Mouse (Mus musculus) left cerebral cortex, adult 11 months (tissue): ENCODE measurements around the gene Arl14ep.
"Not testable (repeated sequence)": the region's sequence is repeated elsewhere in the genome, so short reads cannot be mapped to it uniquely, and the experiment has no call there.

Experiments used
- DNase-seq: peaks from one replicate; pipeline ENCODE4 v3.0.0; 2022; ENCODE audit warnings: low spot score

The Arl14ep gene

DNA sequence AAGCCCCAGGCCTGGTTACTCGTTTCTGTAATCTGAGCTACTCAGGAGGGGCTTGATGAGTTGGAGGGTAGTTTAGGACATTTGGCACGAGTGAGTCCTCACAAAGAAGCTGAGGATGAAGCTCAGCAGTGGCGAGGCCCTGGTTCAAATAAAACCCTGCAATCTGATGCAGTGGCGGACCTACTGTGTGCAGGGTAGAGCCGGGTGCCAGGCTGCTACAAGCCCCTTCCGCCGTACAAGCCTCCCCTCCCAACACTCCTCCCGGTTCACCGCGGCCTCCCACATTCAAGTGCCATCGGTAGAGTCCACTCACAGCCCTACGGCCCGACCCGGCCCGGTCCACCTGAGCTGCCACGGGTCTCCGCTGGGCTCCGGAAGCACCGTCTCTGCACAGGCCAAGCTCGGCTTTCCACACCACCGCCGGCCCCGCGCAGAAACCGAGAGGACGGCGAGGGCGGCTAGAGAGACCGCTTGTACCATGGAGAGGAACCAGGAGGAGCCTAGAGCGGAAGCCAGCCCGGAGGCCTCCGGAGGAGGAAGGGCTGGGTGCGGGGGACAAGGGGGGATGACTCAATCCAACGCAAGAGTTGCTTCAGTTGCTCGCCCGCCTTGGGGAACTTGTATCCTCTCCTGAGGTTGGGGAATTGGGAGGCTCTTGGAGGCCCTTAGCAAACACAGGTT, at the start of gene Arl14ep:
Gene Arl14ep (minus strand): TSS at position 466 of the 681 bp plus-strand sequence.
- DNase-seq = peak; percentile 72

DNA sequence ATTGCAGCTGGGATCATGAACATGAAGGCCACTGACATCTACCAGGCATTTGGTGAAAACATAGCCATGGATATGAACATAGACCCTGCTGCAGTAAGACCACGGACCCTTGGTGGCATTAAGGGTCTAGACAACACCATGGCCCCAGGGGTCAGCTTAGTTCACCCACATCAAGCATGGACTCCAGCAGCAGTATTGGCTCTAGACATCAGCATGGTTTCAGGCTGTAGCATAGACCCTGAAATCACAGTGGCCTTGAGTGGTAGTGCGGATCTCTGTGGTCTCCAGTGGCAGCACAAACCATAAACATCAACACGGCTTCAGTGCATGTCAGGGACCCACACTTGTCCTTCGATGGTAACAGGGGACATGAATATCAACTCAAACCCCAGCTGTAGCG, 48.5 kb upstream of the Arl14ep start:
- no peak for DNase-seq

- DNase-seq = no peak
These were observed 45.1 kb upstream of the Arl14ep start for GRCm38 (mm10) chr2:107019331-107019730.

- DNase-seq = no peak
These were observed 38.9 kb upstream of the Arl14ep start for GRCm38 (mm10) chr2:107013161-107013560.

DNA sequence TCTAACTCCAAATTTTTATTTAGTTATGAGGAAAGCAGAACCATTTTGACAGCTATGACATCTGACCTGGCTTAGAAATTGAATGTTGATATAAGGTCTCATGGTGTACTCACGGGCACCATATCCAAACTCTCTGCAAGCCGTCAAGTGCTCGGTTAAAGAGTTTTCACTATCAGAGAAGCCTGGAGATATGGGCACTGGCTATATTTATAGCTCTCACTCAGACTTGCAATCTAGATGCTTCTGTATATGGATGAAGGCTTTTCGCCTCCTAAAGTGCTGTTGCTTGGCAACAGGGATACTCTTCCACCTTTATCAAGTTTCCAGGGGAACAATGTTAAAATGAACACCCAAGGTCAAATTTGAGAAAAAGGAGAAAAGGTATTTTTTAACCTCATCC, 38.1 kb upstream of the Arl14ep start:
- DNase-seq = no peak

DNA sequence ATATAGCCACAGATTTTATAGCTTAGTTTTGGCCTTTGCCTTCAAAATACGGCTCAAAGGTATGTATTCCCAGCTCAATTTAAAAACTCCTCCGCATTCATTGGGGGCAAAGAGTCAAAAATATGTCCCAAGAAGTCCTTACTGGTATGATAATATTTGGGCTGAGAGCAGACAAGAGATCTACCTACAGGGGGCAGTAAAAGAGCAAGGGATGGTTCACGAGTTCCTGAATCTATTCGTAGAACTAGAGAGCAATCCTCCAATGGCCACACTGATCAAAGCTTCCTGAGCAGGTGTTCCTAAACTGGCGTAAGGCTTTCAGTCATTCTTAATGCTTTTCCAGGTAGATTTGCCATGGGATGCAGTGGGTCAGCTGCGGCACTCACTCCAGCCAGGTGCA, 35.9 kb upstream of the Arl14ep start:
- no peak for DNase-seq

DNA sequence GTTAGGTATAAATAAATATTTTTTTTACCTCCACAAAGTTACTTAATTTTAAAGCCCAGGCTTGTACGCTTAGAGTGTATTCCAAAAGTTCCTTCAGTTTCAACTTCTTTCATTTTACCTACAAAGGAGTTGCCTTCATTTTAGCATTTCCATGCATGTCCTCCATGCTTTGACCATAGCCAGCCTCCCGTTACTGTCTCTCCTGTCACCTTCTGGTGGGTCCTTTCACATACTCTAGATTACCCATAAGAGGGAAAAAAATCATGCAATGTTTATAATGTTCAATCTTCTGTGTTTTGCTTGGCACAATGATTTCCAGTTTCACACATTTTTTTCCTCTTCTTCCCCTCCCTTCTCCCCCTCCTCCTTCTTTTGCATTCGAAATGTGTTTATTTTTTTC, 32.2 kb upstream of the Arl14ep start:
- DNase-seq = no peak

DNA sequence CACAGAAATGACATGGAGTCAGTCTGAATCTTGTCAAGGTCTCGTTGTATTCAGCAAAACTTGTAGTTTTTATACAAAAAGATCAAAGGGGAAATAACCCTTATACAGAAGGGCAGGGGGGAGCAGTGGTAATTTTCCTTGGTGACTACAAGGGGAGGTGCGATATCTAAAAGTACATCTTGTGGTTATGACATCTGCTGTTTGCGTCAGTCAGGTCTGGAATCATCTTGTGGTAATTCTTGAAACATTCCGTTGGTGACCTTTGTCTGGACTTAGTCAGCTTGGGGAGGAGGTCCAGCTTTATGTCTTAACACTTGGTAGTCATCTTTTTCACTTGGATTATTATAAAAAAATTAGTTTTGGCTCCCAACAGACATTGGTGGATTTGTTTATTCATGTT, 31.7 kb upstream of the Arl14ep start:
- not testable (repeated sequence) for DNase-seq

- no peak for DNase-seq
These were observed 17.0 kb upstream of the Arl14ep start for GRCm38 (mm10) chr2:106991261-106991660.

DNA sequence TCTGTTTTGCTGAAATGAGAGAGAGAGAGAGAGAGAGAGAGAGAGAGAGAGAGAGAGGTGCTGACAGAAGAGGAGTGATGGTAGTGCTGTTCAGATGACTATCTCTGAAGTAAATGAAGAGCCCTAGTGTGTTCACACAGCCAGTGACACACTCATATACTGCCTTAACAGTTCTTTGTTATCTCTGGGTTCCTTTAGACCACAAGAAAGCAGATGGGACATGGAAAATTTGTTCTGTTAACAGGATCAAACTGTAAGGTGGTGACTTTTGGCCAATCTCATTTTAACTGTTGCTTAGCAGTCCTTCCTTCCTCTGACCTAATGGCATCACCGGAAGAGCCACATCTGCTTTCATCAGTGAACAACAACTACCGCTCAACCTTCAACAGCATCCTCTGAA, 10.7 kb upstream of the Arl14ep start:
- DNase-seq = no peak

- no peak for DNase-seq
These were observed 8.3 kb upstream of the Arl14ep start for GRCm38 (mm10) chr2:106982503-106982902.

DNA sequence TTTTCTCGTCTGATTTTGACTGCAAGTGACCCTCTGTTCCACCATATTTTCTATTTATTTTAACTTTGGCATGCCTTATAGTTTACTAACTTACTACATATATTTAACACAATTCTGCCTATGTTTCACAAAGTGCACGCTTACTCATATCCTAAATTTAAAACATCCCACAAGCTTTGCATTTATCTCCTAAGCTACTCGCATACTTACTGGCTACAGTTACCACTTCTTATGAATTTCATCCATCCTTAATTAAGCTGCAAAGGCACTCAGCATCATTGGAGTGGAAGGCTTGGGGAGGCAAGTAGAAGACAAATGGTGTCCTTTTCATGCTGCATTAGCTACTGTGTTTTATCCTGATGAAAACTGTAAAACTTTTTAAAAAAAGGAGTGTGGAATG, 2.2 kb upstream of the Arl14ep start:
- DNase-seq = no peak

DNA sequence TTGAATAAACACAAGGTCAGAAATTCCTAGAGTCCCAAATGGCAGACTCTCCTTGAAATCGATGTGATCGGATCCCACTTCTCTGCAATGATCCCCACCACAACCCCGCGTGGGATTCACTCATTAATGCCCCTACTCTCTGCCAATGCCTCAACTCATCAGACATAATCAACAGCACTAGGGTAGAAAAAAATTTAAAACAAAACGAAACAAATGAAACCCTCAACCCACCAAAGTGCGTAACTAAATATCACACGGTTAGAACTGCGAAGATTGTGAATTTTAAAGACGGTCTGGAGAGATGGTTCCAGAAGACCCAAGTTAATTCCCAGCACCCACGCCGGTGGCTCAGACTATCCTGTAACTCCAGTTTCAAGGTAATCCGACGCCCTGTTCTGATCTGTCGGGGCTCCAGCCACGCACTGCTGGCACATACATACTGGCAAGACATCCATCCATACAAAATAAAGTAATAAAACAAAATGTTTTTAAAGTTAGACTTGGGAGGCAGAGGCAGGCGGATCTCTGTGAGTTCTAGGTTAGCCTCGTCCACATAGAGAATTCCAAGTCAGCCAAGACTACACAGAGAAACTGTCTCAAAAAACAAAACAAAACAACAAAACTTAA, 779 bp downstream of the Arl14ep start:
- no peak for DNase-seq

DNA sequence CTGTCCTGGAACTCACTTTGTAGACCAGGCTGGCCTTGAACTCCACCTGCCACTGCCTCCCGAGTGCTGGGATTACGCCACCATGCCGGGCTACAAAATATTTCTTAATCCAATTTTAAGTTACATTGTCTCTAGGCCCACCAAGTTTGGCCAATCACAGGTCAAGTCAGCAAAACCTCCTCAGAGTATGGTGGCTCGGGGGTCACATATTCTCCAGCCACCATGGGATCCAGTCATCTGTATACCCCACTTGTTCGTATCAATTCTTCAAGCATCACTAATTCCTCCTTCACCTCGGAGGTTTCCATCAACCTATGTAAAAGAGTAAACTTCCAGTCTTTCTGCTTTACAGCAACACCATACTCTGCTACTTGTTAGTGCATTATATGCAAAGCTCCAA, 1.4 kb downstream of the Arl14ep start:
- no peak for DNase-seq

DNA sequence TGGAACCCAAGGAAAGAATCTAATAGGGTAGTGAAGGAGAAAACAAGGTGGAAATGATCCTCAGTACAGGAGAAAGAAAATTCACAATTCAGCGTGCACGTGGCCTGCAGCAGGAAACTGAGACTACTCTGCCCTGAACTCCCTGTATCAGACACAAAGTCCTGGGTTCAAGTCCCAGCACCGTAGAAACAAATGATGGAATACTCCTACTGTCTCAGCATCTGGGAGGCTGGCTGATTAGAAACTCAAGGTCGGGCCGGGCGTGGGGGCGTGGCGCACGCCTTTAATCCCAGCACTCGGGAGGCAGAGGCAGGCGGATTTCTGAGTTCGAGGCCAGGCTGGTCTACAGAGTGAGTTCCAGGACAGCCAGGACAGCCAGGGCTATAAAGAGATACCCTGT, 3.3 kb downstream of the Arl14ep start:
- no peak for DNase-seq

DNA sequence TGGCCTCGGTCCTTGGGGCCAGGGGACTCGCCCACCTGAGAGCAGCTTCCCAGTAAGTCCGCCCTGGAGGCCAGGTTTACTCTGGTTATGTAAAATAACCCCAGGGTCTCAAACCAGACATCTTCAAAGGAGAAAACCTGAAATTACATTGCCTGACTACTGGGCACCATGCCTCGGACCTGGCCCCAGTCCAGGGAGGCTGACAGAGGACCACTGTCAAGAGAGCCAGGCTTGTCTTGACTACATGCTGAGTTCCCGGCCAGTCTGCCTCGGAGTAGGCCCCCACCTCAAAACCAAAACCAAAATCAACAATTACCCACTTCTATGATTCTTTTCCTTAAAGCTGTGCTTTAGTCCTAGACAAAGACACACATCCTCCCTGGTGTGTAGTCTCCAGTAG, 5.9 kb downstream of the Arl14ep start:
- no peak for DNase-seq

DNA sequence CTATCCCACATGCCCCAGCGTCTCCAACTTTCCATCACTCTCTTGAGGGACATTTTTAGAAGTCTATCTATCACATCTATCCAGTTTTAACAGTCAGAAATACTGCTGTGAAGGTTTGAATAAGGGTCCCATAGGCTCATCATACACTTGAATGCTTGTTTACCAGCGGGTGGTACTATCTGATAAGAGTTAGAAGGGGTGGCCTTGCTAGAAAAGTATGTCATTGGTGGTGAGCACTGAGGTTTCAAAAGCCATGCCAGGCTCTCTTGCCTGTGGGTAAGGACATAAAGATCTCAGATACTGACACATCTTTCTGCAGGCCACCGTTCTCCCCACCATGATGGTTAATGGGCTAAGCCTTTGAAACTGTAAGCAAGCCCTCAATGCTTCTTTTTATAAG, 10.7 kb downstream of the Arl14ep start:
- DNase-seq = no peak

- no peak for DNase-seq
These were observed 12.6 kb downstream of the Arl14ep start for GRCm38 (mm10) chr2:106961650-106962049.

- no peak for DNase-seq
These were observed 13.2 kb downstream of the Arl14ep start for GRCm38 (mm10) chr2:106961066-106961465.

DNA sequence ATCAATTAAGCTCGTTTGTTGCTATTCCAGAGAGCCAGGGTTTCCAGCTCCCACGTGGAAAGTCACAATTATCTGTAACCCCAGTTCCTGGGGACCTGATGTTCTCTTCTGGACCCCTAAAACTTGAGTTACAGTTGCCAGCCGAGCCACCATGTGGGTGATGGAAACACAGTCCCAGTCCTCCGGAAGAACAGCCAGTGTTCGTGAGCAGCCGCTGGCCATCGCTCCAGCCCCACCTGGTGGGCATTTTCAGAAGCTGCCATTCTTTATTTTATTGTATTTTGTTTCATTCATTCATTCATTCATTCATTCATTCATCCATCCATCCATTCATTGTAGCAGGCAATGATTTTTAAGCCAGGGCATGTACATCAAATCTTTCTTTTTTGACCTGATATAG, 14.0 kb downstream of the Arl14ep start:
- no peak for DNase-seq

DNA sequence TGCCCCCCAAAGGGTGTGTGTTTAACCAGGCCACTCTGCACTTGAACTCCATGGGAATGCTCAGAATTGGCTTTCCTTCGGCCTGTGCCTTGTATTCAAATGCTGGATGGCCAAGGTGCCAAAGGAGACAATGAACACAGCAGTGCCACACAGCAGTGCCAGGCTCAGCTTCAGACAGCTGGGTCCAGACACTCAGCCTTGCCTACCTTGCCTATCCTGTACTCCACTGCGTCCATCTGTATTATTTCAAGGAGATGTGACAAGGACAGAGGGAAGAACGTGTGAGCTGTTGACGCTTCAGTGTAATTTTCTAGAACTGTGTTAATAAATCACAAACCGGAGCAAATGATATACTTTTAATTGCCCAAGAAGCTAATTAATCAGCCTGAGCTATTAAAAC, 14.8 kb downstream of the Arl14ep start:
- no peak for DNase-seq

GRCm38 (mm10) chr2:106958916-106959315, 15.3 kb downstream of the Arl14ep start:
- DNase-seq = no peak

DNA sequence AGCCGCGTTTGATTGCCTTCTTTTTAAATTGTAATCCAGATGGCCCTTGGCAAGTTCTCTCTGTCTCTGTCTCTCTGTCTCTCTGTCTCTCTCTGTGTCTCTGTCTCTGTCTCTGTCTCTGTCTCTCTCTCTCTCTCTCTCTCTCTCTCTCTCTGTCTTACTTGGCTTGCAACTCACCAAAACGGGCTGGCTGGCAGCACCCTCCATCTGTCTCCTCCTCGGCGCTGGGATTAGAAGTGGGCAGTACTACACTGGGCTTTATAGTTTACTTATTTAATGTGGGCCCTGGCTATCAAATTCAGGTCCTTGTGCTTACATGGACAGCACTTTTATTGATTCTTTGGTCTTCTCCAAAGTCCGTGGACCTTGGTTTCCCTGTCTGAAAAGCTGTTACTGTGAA, 18.1 kb downstream of the Arl14ep start:
- no peak for DNase-seq

DNA sequence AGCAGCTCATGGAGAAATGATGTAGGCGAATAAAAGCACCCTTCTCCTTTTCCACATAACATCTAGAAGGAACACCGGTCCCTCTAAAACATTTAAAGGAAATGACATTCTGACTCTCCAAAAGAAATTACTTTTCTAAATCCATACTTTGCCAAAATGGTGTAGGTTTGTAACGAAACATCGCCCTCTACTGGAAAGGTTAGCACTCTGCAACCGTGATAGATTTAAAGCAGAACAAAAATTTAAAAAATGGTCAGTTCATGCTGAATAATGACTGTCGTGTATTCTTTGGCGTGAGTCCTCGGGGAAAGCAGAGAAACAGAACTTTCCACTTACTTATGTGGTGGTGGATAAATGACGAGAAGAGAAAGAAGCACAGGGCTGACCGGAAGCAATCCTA, 18.6 kb downstream of the Arl14ep start:
- DNase-seq = no peak
